12 mouse cellular contexts compared by ENCODE assay signal in genomic region chr8:108819271-108819671, GRCm38 (mm10).
DNase-seq lines count a peak whose midpoint lies in the region; ATAC-seq and TF ChIP-seq lines count a peak whose summit lies in the region.
"Had no signal": no experiment of that assay in that cellular context is flagged by ENCODE, and none has a peak within 500 bp of the region (broad histone marks: within the 10 kb centered on the region; RNA-seq: fewer than 3 reads in every experiment).

No protein-coding gene starts in this region.

- no peaks in the 10 kb centered on the region for H3K9me3 ChIP-seq in kidney, embryonic 15.5 days (replicated peaks)
- H3K9me3 ChIP-seq: liver, embryonic 13.5 days; neural tube, embryonic 12.5 days had no signal

- peak overlapping the region; percentile 71 for H3K27ac ChIP-seq in kidney, embryonic 15.5 days
- no peak overlapping the region for H3K27ac ChIP-seq in thymus, adult 2 months (ENCODE audit: control insufficient read depth, insufficient read depth, low read length)
- H3K27ac ChIP-seq: liver, embryonic 13.5 days; neural tube, embryonic 12.5 days had no signal

- no peak for DNase-seq in kidney, adult 18-20 months
- peak; percentile 33 for DNase-seq in ES-CJ7 (ENCODE audit: low read depth, low spot score)
- peak; percentile 56 for DNase-seq in embryo, embryonic 10 days (ENCODE audit: low spot score)
- peak; percentile 52 for DNase-seq in mesoderm, embryonic 11.5 days (ENCODE audit: low read depth, low spot score)
- no peak for DNase-seq in adrenal gland, adult 2 months
- DNase-seq in thymus, adult 2 months: no peak
- DNase-seq in right cerebral cortex, adult 2 months (ENCODE audit: low spot score in 2 of 2): no peak
- DNase-seq: adrenal gland, postnatal 10 days; cerebellum, postnatal 14 days had no signal

- ATAC-seq in kidney, embryonic 15.5 days (replicated peaks; ENCODE audit: low FRiP score): peak; percentile 61

- H3K9ac ChIP-seq in kidney, embryonic 15.5 days: no peak overlapping the region
- H3K9ac ChIP-seq: liver, embryonic 13.5 days; neural tube, embryonic 12.5 days had no signal

- H3K36me3 ChIP-seq in kidney, embryonic 15.5 days: no peaks in the 10 kb centered on the region
- H3K36me3 ChIP-seq in thymus, adult 2 months (ENCODE audit: control insufficient read depth, insufficient read depth, low read length): no peaks in the 10 kb centered on the region
- H3K36me3 ChIP-seq: liver, embryonic 13.5 days; neural tube, embryonic 12.5 days had no signal

- peak overlapping the region; percentile 50 for H3K4me2 ChIP-seq in kidney, embryonic 15.5 days

- TF ChIP-seq CTCF in thymus, adult 2 months (IDR thresholded peaks at IDR 0.05; ENCODE audit: borderline replicate concordance, control insufficient read depth, extremely low read depth, insufficient read depth, low read length, poor library complexity): no peak

- H3K27me3 ChIP-seq in kidney, embryonic 15.5 days: no peaks in the 10 kb centered on the region
- H3K27me3 ChIP-seq in thymus, adult 2 months (ENCODE audit: control insufficient read depth, insufficient read depth, low read length): no peaks in the 10 kb centered on the region
- H3K27me3 ChIP-seq: liver, embryonic 13.5 days; neural tube, embryonic 12.5 days had no signal

- H3K4me3 ChIP-seq in kidney, embryonic 15.5 days (replicated peaks): no peak overlapping the region
- H3K4me3 ChIP-seq in thymus, adult 2 months (ENCODE audit: control insufficient read depth, insufficient read depth, low read length): no peak overlapping the region
- H3K4me3 ChIP-seq: neural tube, embryonic 12.5 days had no signal

- WGBS in kidney, embryonic 15.5 days: 18% methylated on average over 8 of the region's 8 CpGs
- 60% methylated on average over 8 of the region's 8 CpGs for WGBS in thymus, adult 2 months

- no peak for TF ChIP-seq POLR2A in thymus, adult 2 months (IDR thresholded peaks at IDR 0.05; ENCODE audit: control insufficient read depth, extremely low read depth, insufficient read depth, low read length, poor library complexity)

- peaks cover 53% of the 10 kb centered on the region for H3K4me1 ChIP-seq in kidney, embryonic 15.5 days
- peaks cover 21% of the 10 kb centered on the region for H3K4me1 ChIP-seq in thymus, adult 2 months (replicated peaks; ENCODE audit: control insufficient read depth, insufficient read depth, low read length)

Comparison
In these comparisons a context has a peak if more than half of its experiments do, and no peak if none do; other contexts are left out.
1. DNase-seq: peak in ES-CJ7 (single experiment), embryo, embryonic 10 days (single experiment) and mesoderm, embryonic 11.5 days (single experiment); none in kidney, adult 18-20 months (single experiment), adrenal gland, adult 2 months (single experiment), thymus, adult 2 months (single experiment) and right cerebral cortex, adult 2 months (0 of 2).